Mouse (Mus musculus): ENCODE data around the gene Dnajc5.

Gene Dnajc5

DNA sequence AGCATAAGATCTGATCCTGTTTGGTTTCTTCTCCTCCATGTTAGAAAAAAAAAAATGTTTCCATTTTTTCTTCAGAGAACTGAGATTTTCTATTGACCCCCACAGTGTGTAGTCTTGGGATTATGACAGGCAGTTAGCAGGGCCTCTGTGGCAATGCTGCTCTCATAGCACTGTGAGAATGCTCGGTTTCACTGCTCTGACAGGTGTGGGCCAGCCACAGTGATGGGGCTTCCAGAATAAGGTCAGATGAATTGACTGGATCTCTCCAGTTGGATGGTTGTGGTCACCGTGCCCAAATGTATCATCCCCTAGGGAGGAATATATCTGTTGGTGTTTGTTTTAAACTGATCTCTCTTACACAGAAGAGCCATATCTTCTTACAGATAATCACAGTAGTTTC is 11.1 kb upstream of the Dnajc5 start:
- in situ Hi-C loops (cut with MseI, MboI) = no loop called here

DNA sequence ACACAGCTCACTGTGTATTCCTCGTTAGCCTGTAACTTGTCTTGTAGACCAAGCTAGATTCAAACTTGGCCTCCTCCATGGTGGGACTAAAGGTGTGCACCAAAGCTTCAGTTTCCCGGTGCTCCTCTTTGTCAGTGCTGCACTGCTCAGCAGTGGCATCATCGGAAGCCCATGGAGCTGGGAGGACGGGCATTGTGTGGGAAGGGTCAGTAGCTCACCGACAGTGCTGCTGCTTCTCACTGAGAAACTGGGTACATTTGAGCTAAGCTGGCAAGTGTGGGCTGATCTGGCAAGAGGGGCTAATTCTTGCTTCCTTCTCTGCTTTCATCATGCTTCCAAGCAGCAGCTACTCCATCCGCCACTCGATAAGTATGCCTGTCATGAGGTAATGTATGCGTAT is 9.1 kb upstream of the Dnajc5 start:
- in situ Hi-C loops (cut with MseI, MboI) = no loop called here

DNA sequence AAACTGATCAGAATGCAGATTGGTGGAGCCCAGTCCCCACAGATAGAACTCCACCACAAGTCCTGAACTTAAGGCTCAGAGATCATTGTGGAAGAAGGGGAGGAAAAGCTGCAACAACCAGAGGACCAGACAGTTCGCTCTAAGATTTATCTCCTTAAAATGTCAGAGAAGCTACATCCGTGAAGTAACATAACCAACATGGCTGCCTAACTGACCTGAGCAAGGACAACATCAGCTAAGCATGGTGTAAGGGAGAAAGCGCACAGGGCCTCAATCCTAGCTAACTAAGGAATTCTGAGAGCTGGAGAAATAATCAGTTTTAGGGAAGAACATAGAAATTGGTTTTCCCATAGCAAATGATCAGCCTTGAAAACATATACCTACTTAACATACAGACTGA is 1.1 kb upstream of the Dnajc5 start:
- in situ Hi-C loops (cut with MseI, MboI) = no loop called here

DNA sequence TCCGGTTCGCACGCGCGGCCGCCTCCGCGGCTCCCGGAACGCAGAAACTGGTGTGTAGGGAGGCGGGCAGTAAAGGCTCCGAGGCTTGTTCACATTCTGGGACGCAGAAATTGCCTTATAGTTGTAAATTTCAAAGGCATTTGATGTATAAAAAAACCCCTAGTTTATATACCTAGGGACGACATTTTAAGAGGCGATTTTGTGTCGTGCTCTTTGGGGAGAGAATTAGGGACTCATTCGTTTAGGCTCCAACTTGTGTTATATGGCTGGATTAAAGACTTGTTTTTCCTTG is 597 bp downstream of the Dnajc5 start:
- in situ Hi-C loops (cut with MseI, MboI) = no loop called here

DNA sequence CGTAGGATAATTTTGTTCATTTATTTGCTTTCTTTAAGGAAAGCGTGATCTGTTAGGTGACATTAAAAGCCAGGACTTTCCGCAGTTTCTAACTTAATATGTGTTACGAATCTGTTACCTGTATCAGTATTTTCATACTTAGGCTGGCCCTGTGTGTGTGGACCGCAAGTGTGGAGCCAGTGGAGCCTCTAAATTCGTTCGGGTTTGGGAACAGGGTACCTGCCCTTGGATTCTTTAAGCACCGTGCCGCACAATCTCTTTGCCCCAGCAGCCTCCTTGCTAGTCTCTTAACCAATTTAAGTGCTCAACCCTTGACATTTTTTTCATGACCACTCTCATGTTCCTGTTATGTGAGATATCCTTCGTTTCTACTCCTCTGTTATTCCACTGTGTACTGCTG is 1.2 kb downstream of the Dnajc5 start:
- in situ Hi-C loops (cut with MseI, MboI) = no loop called here

DNA sequence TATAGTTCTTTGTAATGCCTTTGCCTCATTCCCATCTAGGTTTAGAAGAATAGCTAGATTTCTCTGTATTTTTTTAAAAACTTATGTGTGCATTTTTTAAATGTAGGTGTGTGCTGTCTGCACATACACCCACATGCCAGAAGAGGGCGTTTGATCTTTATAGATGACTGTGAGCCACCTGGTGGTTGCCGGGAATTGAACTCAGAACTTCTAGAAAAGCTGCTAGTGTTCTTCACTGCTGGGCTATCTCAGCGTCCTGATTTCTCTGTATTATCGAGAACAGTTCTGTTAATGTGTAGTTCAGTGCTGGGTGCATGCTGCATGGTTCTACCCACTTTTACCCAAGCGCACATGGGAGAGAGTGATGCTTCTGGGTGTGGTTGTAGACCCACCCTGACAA is 2.5 kb downstream of the Dnajc5 start:
- in situ Hi-C loops (cut with MseI, MboI) = no loop called here

DNA sequence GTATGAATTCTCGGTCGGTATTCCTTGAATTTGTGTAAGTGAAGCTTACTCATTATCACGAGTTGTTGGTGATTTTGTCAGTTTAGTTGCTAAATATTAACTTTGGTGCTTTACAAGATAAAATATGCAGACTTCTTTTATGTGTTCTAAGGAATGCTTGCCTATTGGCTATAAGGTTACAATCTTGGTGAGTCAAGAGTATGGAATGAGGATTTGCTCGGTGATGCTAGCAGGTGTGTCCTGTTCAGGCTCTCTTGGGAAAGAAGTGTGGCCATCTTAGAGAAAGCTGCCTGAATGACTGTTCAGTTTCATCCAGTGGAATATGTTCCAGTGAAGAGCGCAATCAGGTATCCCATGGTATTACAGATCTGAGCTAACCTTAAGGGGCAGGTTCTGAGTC is 5.2 kb downstream of the Dnajc5 start:
- in situ Hi-C loops (cut with MseI, MboI) = no loop called here

DNA sequence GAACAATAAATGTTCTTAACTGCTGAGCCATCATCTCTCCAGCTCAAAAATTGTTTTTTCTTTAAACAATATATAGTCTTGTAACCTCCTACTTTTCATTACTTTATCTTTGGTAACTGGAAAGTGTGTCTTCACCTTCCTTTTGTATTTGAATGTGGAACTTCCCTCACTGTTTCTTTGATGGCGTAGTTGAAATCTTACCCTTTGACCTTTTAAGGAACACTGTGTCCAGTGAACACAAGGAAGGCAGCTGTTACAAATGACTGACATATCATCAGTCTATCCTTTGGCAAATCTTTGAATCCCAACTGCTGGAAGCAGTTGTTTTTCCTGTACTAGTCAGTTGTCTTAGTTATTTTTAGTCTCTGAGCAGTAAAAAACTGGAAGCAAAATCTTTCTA is 8.8 kb downstream of the Dnajc5 start:
- in situ Hi-C loops (cut with MseI, MboI) = no loop called here

DNA sequence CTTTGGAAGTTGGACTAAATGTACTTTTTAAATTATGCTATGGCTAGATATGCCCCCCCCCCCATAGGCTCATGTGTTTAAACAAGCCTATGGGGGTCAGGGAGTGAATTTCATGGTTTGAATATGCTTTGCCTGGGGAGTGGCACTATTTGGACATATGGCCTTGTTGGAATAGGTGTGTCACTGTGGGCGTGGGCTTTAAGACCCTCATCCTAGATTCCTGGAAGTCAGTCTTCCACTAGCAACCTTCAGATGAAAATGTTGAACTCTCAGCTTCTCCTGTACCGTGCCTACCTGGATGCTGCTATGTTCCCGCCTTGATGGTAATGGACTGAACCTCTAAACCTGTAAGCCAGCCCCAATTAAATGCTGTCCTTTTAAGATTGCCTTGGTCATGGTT is 12.3 kb downstream of the Dnajc5 start:
- in situ Hi-C loops (cut with MseI, MboI) = no loop called here

DNA sequence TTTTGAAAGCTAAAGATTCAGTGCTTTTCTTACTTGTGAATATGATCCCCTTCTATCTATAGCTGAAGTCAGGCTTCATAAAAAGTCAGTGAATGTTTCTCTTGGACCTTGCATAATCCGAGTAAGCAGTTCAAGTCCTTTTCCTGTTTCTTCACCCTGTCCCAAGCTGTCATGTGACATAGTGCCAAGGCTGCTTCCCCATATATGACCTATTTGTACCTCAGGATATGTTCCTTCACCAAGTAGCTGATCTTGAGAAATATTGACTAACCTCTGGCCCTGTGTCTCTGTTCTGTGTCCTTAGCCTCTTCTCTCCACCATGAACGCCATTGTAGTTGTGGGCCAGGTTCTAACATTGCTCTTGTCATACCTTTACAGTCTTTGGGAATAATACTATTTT is 16.1 kb downstream of the Dnajc5 start:
- in situ Hi-C loops (cut with MseI, MboI) = no loop called here

DNA sequence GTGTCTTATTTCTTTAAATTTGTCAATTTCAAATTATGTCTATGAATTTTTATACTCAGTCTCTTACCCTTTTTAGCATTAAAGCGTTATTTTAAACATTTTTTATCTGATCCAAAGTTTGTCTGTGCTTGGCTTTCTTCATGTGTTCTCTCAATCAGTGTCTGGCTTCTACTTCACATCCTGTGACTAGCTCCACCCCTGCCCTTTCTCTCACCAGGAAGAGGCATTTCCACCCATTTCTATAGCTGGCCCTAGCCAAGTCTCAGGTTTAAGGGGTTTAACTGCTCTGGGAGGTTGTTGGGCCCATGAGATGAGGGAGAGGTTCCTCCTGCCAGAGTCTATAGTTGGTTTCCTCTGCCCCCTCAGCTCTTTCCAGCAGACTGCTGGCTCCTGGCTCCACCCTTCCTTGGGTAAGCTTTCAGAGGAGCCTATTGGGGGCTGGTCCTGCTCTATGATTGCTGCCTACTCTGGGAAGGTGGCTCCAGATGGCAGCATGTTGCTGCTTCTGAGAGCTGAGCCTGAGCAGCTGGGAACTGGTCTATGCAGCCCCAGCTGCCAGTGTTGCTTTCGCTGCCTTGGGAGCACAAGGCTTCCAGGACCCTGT is 17.3 kb downstream of the Dnajc5 start:
- in situ Hi-C loops (cut with MseI, MboI) = no loop called here

DNA sequence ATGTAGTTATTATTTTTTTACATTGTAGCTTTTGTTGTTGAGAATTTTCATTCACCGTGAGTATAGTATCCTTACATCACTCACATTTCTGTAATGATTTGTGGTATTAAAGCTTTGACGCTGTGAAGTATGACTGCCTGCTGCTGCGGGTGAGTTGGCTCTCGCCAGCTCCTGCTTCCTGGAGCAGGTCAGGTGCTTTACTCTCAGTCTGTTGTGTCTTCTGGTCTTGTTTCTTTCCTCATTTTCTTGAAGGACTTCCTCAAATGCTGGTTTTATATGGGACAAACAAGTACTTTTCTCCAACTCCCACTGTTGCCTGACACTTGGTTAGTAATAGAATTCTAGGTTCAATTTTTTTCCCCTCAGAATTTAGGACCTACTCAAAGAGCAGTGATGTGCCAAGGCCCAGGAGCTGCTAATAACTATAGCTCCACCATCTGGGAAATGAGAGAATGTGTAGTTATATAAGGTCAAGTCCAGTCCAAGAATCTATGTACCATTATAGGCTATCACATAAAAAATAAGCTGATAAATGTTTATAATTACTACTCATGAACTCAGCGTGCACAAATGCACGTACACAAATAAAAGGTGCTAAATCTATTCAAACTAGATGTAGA is 21.6 kb downstream of the Dnajc5 start:
- in situ Hi-C loops (cut with MseI, MboI) = no loop called here

DNA sequence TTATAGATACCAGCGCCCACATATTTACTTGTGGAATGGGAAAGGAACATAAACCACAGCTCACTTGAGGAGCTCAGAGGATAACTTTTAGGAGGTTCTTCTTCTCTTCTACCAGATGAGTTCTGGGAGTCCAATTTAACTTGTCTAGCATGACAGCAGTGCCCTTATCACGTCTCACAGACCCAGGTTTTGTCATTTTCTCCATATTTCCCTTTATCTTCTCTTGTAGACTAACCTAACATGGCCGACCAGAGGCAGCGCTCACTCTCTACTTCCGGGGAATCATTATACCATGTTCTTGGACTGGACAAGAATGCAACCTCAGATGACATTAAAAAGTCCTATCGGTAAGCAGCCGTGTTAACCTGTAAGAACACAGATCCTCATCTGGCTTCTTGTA is 25.9 kb downstream of the Dnajc5 start:
- in situ Hi-C loops (cut with MseI, MboI) = no loop called here

DNA sequence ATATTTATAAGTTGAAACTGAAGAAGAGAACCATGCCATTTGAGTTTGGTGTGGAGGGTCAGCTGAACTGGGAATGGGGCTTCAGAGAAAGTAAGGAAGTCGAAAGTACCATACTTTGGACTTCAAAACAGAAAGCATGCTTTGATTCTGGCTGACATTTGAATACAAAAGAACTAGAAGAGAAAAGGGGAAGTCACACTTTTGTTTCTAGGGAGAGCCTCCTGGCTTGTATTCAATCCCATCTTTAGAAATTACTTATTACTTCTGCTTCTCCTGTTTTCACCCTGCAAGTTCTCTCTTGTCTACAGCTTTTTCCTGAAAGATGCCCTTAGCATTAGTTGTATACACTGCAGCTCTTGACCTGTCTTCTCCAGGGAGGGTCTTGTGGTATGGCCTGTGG is 27.9 kb downstream of the Dnajc5 start:
- in situ Hi-C loops (cut with MseI, MboI) = no loop called here

DNA sequence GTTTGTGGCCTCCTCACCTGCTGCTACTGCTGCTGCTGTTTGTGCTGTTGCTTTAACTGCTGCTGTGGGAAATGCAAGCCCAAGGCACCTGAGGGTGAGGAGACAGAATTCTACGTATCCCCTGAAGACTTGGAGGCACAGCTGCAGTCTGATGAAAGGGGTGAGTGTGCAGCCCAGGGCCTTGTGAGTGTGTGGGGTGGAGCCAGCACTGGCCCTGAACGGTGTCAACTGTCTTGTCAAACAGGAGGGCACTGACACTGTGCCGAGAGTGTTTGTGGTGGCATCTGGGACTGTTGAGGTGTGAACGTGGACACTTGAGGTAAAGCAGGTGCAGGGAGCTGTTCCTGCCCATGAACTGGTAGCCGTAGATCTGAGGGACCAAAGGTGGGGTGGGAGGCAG is 28.4 kb downstream of the Dnajc5 start:
- in situ Hi-C loops (cut with MseI, MboI) = no loop called here

DNA sequence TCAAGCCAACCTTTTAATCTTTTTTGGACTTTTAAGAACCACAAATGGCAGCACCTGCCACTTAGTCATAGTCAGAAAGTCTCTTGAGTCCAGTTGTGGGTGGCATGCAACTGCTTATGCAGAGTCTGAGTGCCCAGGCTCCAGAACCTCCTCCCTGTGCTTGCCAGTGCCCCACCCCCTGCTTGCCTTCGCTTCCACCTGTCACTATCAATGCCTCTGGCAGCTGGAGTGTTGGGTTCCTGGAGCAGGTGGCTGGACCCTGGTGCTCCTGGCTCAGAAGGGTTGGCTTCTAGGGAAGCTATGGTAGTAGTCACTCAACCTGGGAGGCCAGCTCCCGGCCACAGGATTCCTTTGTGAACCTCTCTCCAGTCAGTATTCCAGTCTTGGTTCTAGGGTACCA is 29.9 kb downstream of the Dnajc5 start:
- in situ Hi-C loops (cut with MseI, MboI) = no loop called here

DNA sequence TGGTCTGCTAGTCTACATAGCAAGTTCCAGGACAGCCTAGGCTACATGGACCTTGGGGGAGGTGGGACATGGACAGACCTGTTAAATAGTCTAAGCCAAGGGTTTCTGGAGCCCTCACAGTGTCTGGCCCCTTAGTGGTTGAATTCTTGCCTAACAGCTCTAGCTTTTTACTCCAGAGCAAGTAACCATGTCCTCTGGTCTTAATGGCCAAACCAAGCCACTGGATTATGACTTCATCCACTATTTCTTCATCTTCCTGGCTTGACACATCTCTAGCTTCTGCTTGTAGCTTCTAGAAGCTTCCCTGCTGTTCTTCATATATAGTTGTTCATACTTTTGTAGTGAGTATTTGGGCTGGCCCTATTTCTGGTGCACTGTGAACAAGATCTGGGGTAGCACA is 33.5 kb downstream of the Dnajc5 start:
- in situ Hi-C loops (cut with MseI, MboI) = no loop called here

DNA sequence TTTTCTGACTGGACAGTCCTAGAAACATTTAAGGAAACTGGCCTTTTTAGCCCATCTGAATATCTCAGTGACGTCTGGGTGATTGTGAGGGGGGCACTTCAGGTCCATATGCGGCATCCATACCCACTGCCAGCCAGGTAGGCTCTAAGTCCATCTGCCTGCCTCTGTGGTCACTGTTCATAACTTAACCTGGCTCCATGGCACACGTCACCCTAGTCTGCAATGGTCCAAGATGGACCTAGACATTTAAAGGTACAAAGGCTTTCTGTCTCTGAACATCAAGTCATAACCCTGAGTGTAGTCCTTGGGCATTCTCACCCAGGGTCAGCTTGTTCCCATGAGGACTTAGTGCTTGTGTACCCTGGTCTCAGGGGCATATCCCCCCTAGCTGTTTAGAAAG is 47.1 kb downstream of the Dnajc5 start:
- in situ Hi-C loops (cut with MseI, MboI) = no loop called here

DNA sequence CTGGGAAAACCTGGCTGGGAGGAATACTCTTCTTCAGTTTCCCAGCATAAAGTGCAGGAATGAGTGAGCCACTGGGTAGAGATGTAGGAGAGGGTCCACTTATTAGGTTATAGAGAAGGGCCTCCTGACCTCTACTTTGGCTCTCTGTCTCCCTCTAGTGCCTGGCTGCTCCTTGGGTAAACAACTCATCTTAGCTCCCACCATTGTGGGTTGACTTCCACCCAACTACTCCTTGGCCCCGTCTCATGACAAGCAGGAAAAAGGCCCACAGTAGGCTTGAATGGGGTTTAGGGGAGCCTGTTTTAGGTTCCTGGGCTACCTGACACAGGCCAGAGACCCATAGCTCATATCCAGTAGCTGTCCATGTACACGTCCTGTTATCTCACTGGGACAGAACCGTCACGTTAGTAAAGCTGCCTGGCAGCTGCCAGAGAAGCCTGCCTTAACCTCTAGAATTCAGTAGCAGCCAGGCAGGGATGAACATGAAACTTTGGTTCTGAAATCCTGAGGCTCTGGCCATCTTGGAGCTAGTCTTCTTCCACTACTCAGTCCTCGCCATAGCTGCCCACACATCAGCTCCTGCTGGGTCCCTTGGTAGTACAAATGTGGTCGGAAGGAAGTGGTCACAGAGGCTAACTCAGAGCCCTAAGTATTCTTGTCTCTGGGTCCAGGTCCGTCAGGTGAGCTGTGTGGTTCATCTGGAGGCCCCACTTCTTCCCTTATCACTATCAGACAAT is 48.2 kb downstream of the Dnajc5 start:
- in situ Hi-C loops (cut with MseI, MboI) = no loop called here

DNA sequence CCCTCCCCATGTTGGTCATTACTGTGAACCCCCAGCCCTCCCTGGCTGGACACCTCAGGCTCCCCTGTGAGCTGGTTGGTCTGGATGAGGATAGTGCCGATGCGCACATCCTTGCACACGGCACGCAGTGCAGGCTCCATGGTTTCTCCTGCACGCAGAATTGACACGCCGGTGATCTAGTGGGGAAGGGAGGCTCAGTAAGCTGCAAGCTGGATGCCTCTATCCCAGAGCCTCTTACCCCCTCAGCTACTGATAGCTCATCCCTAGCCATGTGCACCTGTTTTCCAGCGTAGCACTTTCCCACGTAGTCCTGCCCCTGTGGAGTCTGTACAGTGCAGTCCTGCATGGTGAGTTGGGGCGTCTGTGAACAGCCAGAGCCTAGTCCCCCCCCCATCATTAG is 49.6 kb downstream of the Dnajc5 start:
- in situ Hi-C loops (cut with MseI, MboI) = no loop called here

DNA sequence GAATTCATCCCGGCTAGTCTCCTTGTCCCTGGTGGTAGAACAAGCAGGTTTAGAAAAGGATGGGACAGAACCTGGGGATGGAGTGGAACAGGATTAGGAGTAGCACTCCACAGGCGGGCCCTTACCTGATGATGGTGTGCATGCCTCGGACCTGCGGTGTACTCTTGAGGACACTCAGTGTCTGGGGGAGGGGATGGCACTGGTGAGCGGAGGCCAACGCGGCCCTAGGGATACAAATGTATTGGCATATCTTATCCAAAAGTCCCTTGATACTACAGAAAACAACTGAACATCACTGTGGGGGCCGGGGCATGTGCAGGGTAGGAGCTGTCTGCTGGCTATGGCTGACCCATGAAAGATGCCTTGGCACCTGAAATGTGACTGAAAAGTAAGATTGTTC is 50.1 kb downstream of the Dnajc5 start:
- in situ Hi-C loops (cut with MseI, MboI) = no loop called here

DNA sequence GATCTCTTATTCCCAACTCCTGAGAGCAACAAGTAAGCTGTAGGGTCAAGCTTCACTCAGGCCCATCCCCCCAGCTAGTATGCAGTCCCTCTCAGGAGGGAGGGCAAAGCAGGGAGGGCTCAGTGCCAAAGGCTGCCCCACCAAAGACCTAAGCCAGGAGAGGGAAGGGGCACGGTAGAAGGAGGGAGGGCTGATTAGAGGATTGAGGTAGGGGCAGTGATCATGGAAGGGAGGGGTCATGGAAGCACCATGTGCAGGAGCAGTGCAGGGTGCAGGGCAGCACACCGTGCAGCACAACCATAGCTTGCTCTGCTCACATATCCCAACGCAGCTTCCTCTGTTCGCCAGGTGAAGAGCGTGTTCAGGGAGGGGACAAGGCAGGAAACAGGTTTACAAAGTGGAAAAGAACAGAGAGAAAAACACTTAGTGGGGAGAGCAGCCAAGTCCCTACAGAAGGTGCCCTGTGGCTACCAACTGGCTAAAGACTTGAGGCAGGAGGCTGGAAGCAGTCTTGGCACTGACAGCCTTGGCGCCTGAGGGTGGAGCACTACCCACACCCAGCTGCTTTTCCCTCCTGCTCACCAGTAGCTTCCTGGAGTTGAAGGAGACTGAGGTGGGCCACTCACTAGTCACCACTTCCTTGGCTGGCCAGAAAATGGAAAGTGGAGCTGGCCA is 50.8 kb downstream of the Dnajc5 start:
- in situ Hi-C loops (cut with MseI, MboI) = no loop called here

Measured in mouse trophoblast stem cell (cell line).